Mouse (Mus musculus): ENCODE measurements at regions not wholly inside any gene's neighbourhood (a gene's known extent, or its start where the extent isn't known, plus 50 kb on each side); places are given as distances from the start of the nearest gene placed in this dataset.

DNA sequence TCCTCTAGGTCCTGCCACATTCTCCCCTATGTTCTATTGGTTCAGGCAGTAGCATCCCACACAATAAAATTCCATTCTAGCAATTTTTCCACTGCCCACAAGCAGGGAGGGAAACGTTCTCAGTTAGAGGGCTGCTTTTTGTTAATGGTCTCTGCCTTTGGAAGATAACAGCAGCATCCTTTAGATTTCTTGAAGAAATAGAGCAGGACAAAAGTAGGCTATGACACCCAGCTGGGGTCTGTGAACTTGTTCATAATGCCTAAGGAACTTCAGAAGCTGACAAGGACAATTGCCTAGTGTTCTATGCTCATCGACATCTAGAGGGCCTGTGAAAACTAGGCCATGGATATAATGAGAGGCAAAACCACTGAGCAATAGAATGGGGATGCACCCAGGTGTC lies 174.2 kb upstream of the Ercc4 start:
- no peak for TF ChIP-seq CTCF (IDR thresholded peaks at IDR 0.05; ENCODE audit: low read depth)
- TF ChIP-seq EP300 (IDR thresholded peaks at IDR 0.05; ENCODE audit: low read depth) = no peak

Data from heart, postnatal 0 days (tissue).